Mouse (Mus musculus) kidney, postnatal 0 days (tissue): ENCODE results near the gene Lmo7. TPM values are rescaled to one million over a fixed set of nuclear protein-coding genes. Genes with fewer than 3 reads are reported as not detected.
A peak's percentile ranks its signal among the peaks of the same experiment; 100 is the strongest.

Source experiments
- ATAC-seq: fragments of 200-750 bp; cut with Nextera tagmentation; replicated peaks from 2 replicates; pipeline ENCODE4 v1.8.0; 2017; ENCODE audit warnings: low read depth, moderate number of reproducible peaks, moderate TSS enrichment, moderate library complexity; ENCODE audit not compliant: low FRiP score
- DNase-seq: peaks from one replicate; pipeline ENCODE4 v3.0.0-alpha.2; 2016; ENCODE audit warnings: low spot score
- H3K27ac ChIP-seq: fragments of 300-500 bp; sonication (generic); 2 replicates; pipeline ENCODE4 v1.5.1; 2014; ENCODE audit warnings: mild to moderate bottlenecking
- H3K27me3 ChIP-seq: fragments of 300-500 bp; sonication (generic); 2 replicates; pipeline ENCODE4 v1.6.1; 2014; ENCODE audit warnings: low read length, mixed read lengths; ENCODE audit not compliant: insufficient read depth
- H3K36me3 ChIP-seq: fragments of 300-500 bp; sonication (generic); 2 replicates; pipeline ENCODE4 v1.6.1; 2014; ENCODE audit warnings: low read length, mixed read lengths; ENCODE audit not compliant: insufficient read depth
- H3K4me1 ChIP-seq: fragments of 300-500 bp; sonication (generic); replicated peaks from 2 replicates; pipeline ENCODE4 v1.6.1; 2014; ENCODE audit warnings: antibody characterized with exemption, low read length, mixed read lengths; ENCODE audit not compliant: insufficient read depth
- H3K4me2 ChIP-seq: fragments of 300-500 bp; sonication (generic); 2 replicates; pipeline ENCODE4 v1.6.1; 2014; ENCODE audit warnings: mild to moderate bottlenecking, low read length, moderate library complexity, mixed read lengths
- H3K4me3 ChIP-seq: fragments of 300-500 bp; sonication (generic); replicated peaks from 2 replicates; pipeline ENCODE4 v1.5.1; 2014; ENCODE audit warnings: low read depth, low read length
- H3K9ac ChIP-seq: fragments of 300-500 bp; sonication (generic); 2 replicates; pipeline ENCODE4 v1.6.1; 2014; ENCODE audit warnings: low read depth, low read length
- H3K9me3 ChIP-seq: fragments of 300-500 bp; sonication (generic); replicated peaks from 2 replicates; pipeline ENCODE4 v1.6.1; 2016; ENCODE audit warnings: low read length, inconsistent platforms, mixed read lengths
- CTCF ChIP-seq: IDR thresholded peaks from 2 replicates; pipeline ENCODE4 v1.5.1; 2016; ENCODE audit warnings: antibody characterized with exemption, low read depth, mild to moderate bottlenecking, moderate library complexity
- WGBS: fragments of 180-500 bp; shearing (Covaris S2); extraction: QIAGEN DNeasy Blood & Tissue Kit; methylation state at CpG from one replicate; pipeline ENCODE4 v1.1.7; 2014; 5-methylcytosine and 5-hydroxymethylcytosine counted together
- polyA plus RNA-seq: library from polyadenylated mRNA; unstranded; fragments of >200 nt; fragmentation: Nextera tagmentation; extraction: Ambion mirVana; gene quantifications from 2 replicates; pipeline ENCODE4 v1.2.1, GENCODE M21; 2015

Gene Lmo7
- polyA plus RNA-seq, 1 experiment from 2014 or later: 14.2 TPM

DNA sequence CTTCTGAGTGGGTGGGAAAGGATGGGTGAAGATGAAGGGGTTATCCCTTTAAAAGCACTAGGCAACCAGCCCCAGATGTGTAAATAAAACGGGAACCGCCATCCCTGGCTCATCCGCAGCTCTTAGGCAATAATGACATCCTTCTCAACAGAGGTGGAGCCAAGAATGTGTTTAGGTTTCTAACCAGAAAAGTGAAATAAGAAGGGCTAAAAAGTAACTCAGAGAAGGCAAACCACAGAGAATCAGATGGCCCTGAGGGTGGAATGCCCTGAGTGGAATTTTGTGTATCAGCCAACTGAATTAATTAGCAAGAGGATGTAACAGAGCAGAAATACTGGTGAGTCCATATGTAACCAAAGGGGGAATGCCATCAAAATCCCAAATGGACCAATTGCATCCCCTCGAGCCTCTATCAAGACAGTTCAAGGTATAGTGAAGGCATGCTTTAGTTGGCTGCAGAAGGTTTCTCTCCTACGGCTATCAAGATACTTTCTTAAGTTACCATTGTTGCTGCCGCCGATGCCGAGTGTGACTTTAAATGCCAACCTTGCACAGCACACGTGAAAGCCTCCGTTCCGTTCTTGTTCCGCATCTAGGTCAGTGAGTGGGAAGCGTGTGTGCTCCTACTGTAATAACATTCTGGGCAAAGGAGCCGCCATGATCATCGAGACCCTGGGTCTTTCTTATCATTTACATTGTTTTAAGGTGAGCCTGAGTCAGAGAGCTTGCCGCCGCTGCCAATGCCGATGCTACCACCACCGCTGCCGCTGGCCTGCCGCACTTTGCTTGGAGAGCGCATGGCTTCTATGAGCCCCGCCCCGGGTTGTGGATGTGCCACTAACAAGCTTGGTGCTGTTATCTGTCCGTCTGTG lies 201.1 kb downstream of the Lmo7 start:
- Histone ChIP-seq H3K27ac (no peak overlapping the region), H3K4me3 (no peak overlapping the region), H3K4me2 (no peak overlapping the region), H3K4me1 (no peaks in the 10 kb centered on the region), H3K36me3 (0 out of 2 replicates have a peak, but pooled peaks cover 6% of the 10 kb centered on the region), H3K9ac (no peak overlapping the region), H3K27me3 (no peaks in the 10 kb centered on the region), H3K9me3 (no peaks in the 10 kb centered on the region)
- DNase-seq (no peak), ATAC-seq (no peak)
- no peak for TF ChIP-seq CTCF
- 95% methylated on average over 25 of the region's 25 CpGs for WGBS

DNA sequence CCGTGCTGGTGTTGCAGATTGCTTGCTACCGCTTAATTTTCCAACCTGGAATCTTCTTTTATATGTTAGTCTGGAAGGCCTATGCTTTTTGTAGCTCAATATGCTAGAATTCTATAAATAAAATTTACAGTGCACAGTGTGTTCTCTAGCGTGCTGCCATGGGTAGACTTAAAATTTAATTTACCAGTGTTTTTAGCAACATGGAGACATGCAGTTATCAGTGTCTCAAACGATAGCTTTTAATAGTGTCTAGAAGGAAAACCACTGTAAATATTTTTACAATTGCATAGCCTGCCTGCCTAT lies 201.6 kb downstream of the Lmo7 start:
- H3K36me3 ChIP-seq: 0 out of 2 replicates have a peak, but pooled peaks cover 4% of the 10 kb centered on the region
- DNase-seq (no peak), ATAC-seq (no peak)
- no peak overlapping the region for H3K4me2 ChIP-seq
- H3K9me3 ChIP-seq: no peaks in the 10 kb centered on the region
- H3K4me1 ChIP-seq: no peaks in the 10 kb centered on the region
- no peak overlapping the region for H3K4me3 ChIP-seq
- no peak overlapping the region for H3K27ac ChIP-seq
- 82% methylated on average over 4 of the region's 4 CpGs for WGBS
- no peak for TF ChIP-seq CTCF
- no peaks in the 10 kb centered on the region for H3K27me3 ChIP-seq
- no peak overlapping the region for H3K9ac ChIP-seq

DNA sequence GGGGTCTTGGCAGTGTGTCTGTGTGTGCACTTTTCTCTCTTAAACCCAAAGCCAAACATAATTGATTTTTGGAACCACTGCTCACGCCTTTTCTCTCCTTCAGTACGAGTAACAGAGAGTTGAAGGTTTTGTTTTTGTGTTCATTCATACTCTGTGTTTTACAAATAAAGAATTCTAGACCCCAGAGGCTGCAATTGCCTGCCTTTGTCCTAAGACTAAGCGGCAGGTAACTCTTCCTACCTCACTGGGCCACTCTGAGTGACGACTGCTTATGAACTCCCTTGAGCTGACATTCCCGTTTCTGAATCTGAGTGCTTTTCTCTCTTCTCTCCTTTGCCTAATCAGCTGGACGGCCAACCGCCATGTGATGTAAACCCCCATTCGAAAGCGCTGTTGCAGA lies 203.8 kb downstream of the Lmo7 start:
- no peak overlapping the region for H3K27ac ChIP-seq
- H3K27me3 ChIP-seq: no peaks in the 10 kb centered on the region
- ATAC-seq (no peak), DNase-seq (no peak)
- no peaks in the 10 kb centered on the region for H3K9me3 ChIP-seq
- H3K4me3 ChIP-seq: no peak overlapping the region
- 0 out of 2 replicates have a peak, but pooled peaks cover 4% of the 10 kb centered on the region for H3K36me3 ChIP-seq
- TF ChIP-seq CTCF: no peak
- no peak overlapping the region for H3K4me2 ChIP-seq
- H3K9ac ChIP-seq: no peak overlapping the region
- H3K4me1 ChIP-seq: no peaks in the 10 kb centered on the region
- 88% methylated on average over 9 of the region's 9 CpGs for WGBS

DNA sequence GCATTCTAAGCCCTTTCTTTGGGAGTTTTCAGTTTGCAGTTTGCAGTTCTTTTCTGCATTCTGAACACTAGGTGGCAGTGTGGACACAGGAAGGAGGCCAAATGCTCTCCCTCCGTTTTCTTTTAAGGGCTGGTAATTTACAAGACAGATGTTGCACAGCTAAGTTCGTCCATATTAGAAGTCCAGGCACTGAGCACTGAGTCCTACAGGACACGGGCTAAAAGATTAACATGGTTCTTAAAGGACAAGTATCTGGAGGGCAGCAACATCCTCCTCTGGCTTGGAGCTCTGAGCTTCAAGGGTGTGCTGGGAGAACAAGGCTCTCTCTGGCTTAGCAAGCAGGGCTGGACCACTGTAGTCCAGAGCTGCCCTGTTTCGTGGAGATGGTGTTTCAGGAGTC lies 213.2 kb downstream of the Lmo7 start:
- peak overlapping the region; percentile 34 for H3K4me2 ChIP-seq
- no peaks in the 10 kb centered on the region for H3K4me1 ChIP-seq
- DNase-seq: peak; percentile 92
- H3K36me3 ChIP-seq: no peaks in the 10 kb centered on the region
- 9% methylated on average over 4 of the region's 4 CpGs for WGBS
- H3K4me3 ChIP-seq: no peak overlapping the region
- H3K9ac ChIP-seq: no peak overlapping the region
- H3K27ac ChIP-seq: no peak overlapping the region
- no peaks in the 10 kb centered on the region for H3K27me3 ChIP-seq
- H3K9me3 ChIP-seq: no peaks in the 10 kb centered on the region
- ATAC-seq: no peak
- TF ChIP-seq CTCF: peak; percentile 88

DNA sequence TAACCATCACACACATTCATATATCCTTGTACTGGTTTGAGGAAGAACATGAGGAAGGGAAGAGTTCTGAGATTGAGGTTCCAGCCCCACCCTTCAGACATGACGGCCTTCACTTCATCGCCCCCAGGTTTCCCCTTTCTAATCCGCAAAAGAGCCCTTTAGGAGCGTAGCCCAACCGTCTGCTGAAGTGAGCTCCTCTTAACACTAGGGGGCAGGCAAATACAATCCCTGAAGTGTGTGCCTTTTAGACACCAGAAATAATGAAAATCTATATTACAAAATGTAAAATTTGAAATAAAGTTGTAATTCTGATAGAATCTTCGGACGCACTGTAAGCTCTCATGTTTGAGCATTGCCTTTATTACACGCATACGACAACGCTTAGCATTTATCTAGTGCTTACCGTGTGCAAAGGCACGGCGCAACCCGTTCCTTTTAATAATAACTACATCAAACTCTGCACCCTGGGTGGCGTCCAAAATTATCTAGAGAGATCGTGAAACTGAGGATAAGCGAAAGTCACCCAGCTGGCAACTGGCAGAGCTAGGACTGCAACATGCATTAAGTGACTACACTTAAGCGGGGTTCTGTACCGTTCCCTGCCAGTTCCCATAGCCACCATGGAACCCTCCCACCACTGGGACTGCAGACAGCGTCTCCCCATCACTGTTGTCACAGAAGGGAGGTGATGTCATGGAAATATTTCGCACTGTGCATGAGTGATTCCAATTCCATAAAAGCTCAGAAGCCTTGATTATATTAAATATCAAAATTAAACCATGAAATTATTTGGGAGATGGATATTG lies 217.2 kb downstream of the Lmo7 start:
- no peak overlapping the region for H3K4me3 ChIP-seq
- no peak overlapping the region for H3K27ac ChIP-seq
- H3K4me1 ChIP-seq: no peaks in the 10 kb centered on the region
- H3K9me3 ChIP-seq: no peaks in the 10 kb centered on the region
- H3K27me3 ChIP-seq: no peaks in the 10 kb centered on the region
- H3K36me3 ChIP-seq: no peaks in the 10 kb centered on the region
- peak; percentile 89 for TF ChIP-seq CTCF
- H3K9ac ChIP-seq: no peak overlapping the region
- H3K4me2 ChIP-seq: no peak overlapping the region
- DNase-seq: peak; percentile 78
- WGBS: 56% methylated on average over 21 of the region's 21 CpGs
- ATAC-seq: no peak

DNA sequence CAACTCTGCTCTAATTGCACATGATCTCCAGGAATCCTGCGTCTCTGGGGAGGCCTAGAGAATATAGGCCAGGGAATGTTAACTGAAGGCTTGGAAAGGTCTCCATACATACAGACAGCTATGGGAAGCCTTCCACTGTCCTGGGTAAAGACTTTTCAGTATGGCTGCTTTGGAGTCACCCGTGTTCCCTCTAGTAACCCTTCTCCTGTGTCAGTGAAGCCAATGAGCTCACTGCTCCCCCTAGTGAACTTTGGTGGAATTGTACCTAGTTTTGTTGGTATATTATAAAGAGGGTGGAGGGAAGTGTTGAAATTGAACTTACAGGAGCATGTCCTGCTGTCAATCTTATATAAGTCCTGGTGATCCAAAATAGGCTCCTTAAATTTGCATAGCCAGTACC lies 219.4 kb downstream of the Lmo7 start:
- 47% methylated on average over 2 of the region's 2 CpGs for WGBS
- H3K4me2 ChIP-seq: no peak overlapping the region
- no peak overlapping the region for H3K9ac ChIP-seq
- H3K36me3 ChIP-seq: no peaks in the 10 kb centered on the region
- H3K9me3 ChIP-seq: no peaks in the 10 kb centered on the region
- no peak overlapping the region for H3K4me3 ChIP-seq
- ATAC-seq (peak; percentile 23; the same call in 1 of the 2 replicates), DNase-seq (peak; percentile 67)
- peak; percentile 77 for TF ChIP-seq CTCF
- H3K4me1 ChIP-seq: no peaks in the 10 kb centered on the region
- no peak overlapping the region for H3K27ac ChIP-seq
- H3K27me3 ChIP-seq: no peaks in the 10 kb centered on the region
